Mouse (Mus musculus): ENCODE measurements around the gene Nus1. TPM values are rescaled to one million over a fixed set of nuclear protein-coding genes. Genes with fewer than 3 reads are reported as not detected.
A peak's percentile ranks its signal among the peaks of the same experiment; 100 is the strongest.

Nus1 gene
- total and polyA plus RNA-seq, 2 experiments from 2014 or later, result 7.2 to 11.6 TPM

GRCm38 (mm10) chr10:52377813-52378212, 39.5 kb upstream of the Nus1 start:
- Histone ChIP-seq H3K9me3 (replicated peaks; ENCODE audit: control insufficient read depth, low read length) (no peaks in the 10 kb centered on the region), H3K27me3 (ENCODE audit: control insufficient read depth, insufficient read depth, low read length) (no peaks in the 10 kb centered on the region), H3K27ac (ENCODE audit: low read depth) (no peak overlapping the region), H3K36me3 (replicated peaks; ENCODE audit: control insufficient read depth, insufficient read depth, low read length) (no peaks in the 10 kb centered on the region), H3K4me3 (ENCODE audit: low read depth, low read length) (no peak overlapping the region), H3K4me2 (ENCODE audit: low read depth, low read length) (no peak overlapping the region), H3K4me1 (ENCODE audit: control insufficient read depth, insufficient read depth) (peaks cover 11% of the 10 kb centered on the region), H3K9ac (replicated peaks; ENCODE audit: low read depth, low read length) (no peak overlapping the region)
- no peak for ATAC-seq (ENCODE audit: insufficient read depth, low read depth)
- WGBS, result 97% methylated on average over 2 of the region's 2 CpGs
- DNase-seq (ENCODE audit: low spot score), result no peak
- TF ChIP-seq CTCF (IDR thresholded peaks at IDR 0.05; ENCODE audit: low read depth), result no peak

- Histone ChIP-seq H3K4me2 (ENCODE audit: low read depth, low read length) (peak overlapping the region; percentile 94), H3K9ac (replicated peaks; ENCODE audit: low read depth, low read length) (peak overlapping the region; percentile 82), H3K36me3 (replicated peaks; ENCODE audit: control insufficient read depth, insufficient read depth, low read length) (no peaks in the 10 kb centered on the region), H3K27me3 (ENCODE audit: control insufficient read depth, insufficient read depth, low read length) (no peaks in the 10 kb centered on the region), H3K4me1 (ENCODE audit: control insufficient read depth, insufficient read depth) (peaks cover 15% of the 10 kb centered on the region), H3K9me3 (replicated peaks; ENCODE audit: control insufficient read depth, low read length) (no peaks in the 10 kb centered on the region), H3K27ac (ENCODE audit: low read depth) (peak overlapping the region; percentile 96), H3K4me3 (ENCODE audit: low read depth, low read length) (peak overlapping the region; percentile 84)
- under 1% methylated on average over 19 of the region's 19 CpGs for WGBS
- DNase-seq (ENCODE audit: low spot score) (no peak), ATAC-seq (ENCODE audit: insufficient read depth, low read depth) (peak; percentile 16; the same call in 1 of the 2 replicates)
- TF ChIP-seq CTCF (IDR thresholded peaks at IDR 0.05; ENCODE audit: low read depth) (no peak), EP300 (IDR thresholded peaks at IDR 0.05; ENCODE audit: low read depth) (no peak)
Measured at GRCm38 (mm10) chr10:52381321-52381801, 36.0 kb upstream of the Nus1 start.

- Histone ChIP-seq H3K4me2 (ENCODE audit: low read depth, low read length) (peak within 1 kb of the TSS; percentile 94), H3K4me3 (ENCODE audit: low read depth, low read length) (peak within 1 kb of the TSS; percentile 84), H3K9ac (replicated peaks; ENCODE audit: low read depth, low read length) (peak within 1 kb of the TSS; percentile 82), H3K27me3 (ENCODE audit: control insufficient read depth, insufficient read depth, low read length) (no peaks in the 10 kb centered on the region), H3K9me3 (replicated peaks; ENCODE audit: control insufficient read depth, low read length) (no peaks in the 10 kb centered on the region), H3K36me3 (replicated peaks; ENCODE audit: control insufficient read depth, insufficient read depth, low read length) (no peaks in the 10 kb centered on the region), H3K4me1 (ENCODE audit: control insufficient read depth, insufficient read depth) (peaks cover 15% of the 10 kb centered on the region), H3K27ac (ENCODE audit: low read depth) (peak within 1 kb of the TSS; percentile 96)
- under 1% methylated on average over 62 of the region's 71 CpGs for WGBS
- peak; percentile 99 for ATAC-seq (ENCODE audit: insufficient read depth, low read depth)
- TF ChIP-seq EP300 (IDR thresholded peaks at IDR 0.05; ENCODE audit: low read depth) (no peak), CTCF (IDR thresholded peaks at IDR 0.05; ENCODE audit: low read depth) (no peak)
- DNase-seq (ENCODE audit: low spot score), result peak; percentile 97
Measured at GRCm38 (mm10) chr10:52381845-52382591, 35.3 kb upstream of the Nus1 start, which contains the start of gene Gopc. Gene Gopc, minus strand, starts transcription at chr10:52382124.

GRCm38 (mm10) chr10:52383022-52383421, 34.3 kb upstream of the Nus1 start:
- H3K27me3 ChIP-seq (ENCODE audit: control insufficient read depth, insufficient read depth, low read length), result no peaks in the 10 kb centered on the region
- no peak overlapping the region for H3K27ac ChIP-seq (ENCODE audit: low read depth)
- no peaks in the 10 kb centered on the region for H3K36me3 ChIP-seq (replicated peaks; ENCODE audit: control insufficient read depth, insufficient read depth, low read length)
- ATAC-seq (ENCODE audit: insufficient read depth, low read depth) (no peak), DNase-seq (ENCODE audit: low spot score) (no peak)
- H3K4me1 ChIP-seq (ENCODE audit: control insufficient read depth, insufficient read depth), result peaks cover 15% of the 10 kb centered on the region
- H3K4me2 ChIP-seq (ENCODE audit: low read depth, low read length), result peak overlapping the region; percentile 94
- no peaks in the 10 kb centered on the region for H3K9me3 ChIP-seq (replicated peaks; ENCODE audit: control insufficient read depth, low read length)
- H3K4me3 ChIP-seq (ENCODE audit: low read depth, low read length), result peak overlapping the region; percentile 84; the same call in 1 of the 2 replicates
- TF ChIP-seq EP300 (IDR thresholded peaks at IDR 0.05; ENCODE audit: low read depth) (no peak), CTCF (IDR thresholded peaks at IDR 0.05; ENCODE audit: low read depth) (no peak)
- 75% methylated on average over 6 of the region's 6 CpGs for WGBS
- H3K9ac ChIP-seq (replicated peaks; ENCODE audit: low read depth, low read length), result no peak overlapping the region; the same call in 1 of the 2 replicates

- TF ChIP-seq CTCF (IDR thresholded peaks at IDR 0.05; ENCODE audit: low read depth), result no peak
- no peak for TF ChIP-seq EP300 (IDR thresholded peaks at IDR 0.05; ENCODE audit: low read depth)
- H3K4me1 ChIP-seq (ENCODE audit: control insufficient read depth, insufficient read depth), result peaks cover 15% of the 10 kb centered on the region
- H3K27ac ChIP-seq (ENCODE audit: low read depth), result no peak overlapping the region
- no peak overlapping the region for H3K9ac ChIP-seq (replicated peaks; ENCODE audit: low read depth, low read length)
- DNase-seq (ENCODE audit: low spot score), result no peak
- no peaks in the 10 kb centered on the region for H3K27me3 ChIP-seq (ENCODE audit: control insufficient read depth, insufficient read depth, low read length)
- H3K4me2 ChIP-seq (ENCODE audit: low read depth, low read length), result no peak overlapping the region
- H3K9me3 ChIP-seq (replicated peaks; ENCODE audit: control insufficient read depth, low read length), result no peaks in the 10 kb centered on the region
- WGBS, result 86% methylated on average over 1 of the region's 1 CpGs
- no peaks in the 10 kb centered on the region for H3K36me3 ChIP-seq (replicated peaks; ENCODE audit: control insufficient read depth, insufficient read depth, low read length)
- H3K4me3 ChIP-seq (ENCODE audit: low read depth, low read length), result no peak overlapping the region
- ATAC-seq (ENCODE audit: insufficient read depth, low read depth), result no peak
Measured at GRCm38 (mm10) chr10:52383522-52383921, 33.8 kb upstream of the Nus1 start.
